Mouse (Mus musculus) naive thymus-derived CD4-positive, alpha-beta T cell, adult 2 months (primary cell): Measurements from ENCODE around the gene Igfals.

ENCODE experiments used
- DNase-seq: peaks from one replicate; pipeline ENCODE4 v3.0.0-alpha.2; 2011; ENCODE audit warnings: low read depth

Gene Igfals

GRCm38 (mm10) chr17:24894061-24894994, 28.5 kb downstream of the Igfals start:
- DNase-seq, result no peak

DNA sequence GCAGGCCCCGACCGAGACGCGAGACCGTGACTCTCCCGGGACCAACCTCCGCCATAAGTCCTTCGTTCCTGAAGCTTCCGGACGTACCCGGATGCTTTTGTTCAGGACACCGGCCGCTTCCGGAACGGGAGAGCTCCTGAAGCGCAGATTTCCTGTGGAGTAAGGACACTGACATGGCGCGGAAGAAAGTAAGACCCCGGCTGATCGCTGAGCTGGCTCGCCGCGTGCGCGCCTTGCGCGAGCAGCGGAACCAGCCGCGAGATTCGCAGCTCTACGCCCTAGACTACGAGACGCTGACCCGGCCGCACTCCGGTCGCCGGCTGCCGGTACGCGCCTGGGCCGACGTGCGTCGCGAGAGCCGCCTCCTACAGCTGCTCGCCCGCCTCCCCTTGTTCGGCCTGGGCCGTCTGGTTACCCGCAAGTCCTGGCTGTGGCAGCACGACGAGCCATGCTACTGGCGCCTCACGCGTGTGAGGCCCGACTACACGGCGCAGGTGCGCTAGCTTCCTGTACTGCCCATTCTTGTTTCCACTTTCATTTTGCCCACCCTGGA, 29.3 kb downstream of the Igfals start, which contains the start of the genes Eme2 and Mrps34:
Gene Eme2 (minus strand): TSS at position 93 of the 553 bp plus-strand sequence.
Gene Mrps34 (plus strand): TSS at position 122 of the 553 bp plus-strand sequence.
- peak; percentile 82 for DNase-seq

- no peak for DNase-seq
Observed at GRCm38 (mm10) chr17:24895571-24896240, 29.9 kb downstream of the Igfals start.

- DNase-seq, result peak; percentile 75
Observed at GRCm38 (mm10) chr17:24896241-24896992, 30.6 kb downstream of the Igfals start, which contains the start of gene Nme3. Gene Nme3 (plus strand): TSS chr17:24896500.

GRCm38 (mm10) chr17:24896993-24897269, 31.1 kb downstream of the Igfals start:
- DNase-seq, result no peak

GRCm38 (mm10) chr17:24897600-24897999, 31.8 kb downstream of the Igfals start:
- no peak for DNase-seq

- no peak for DNase-seq
Observed at GRCm38 (mm10) chr17:24898041-24898854, 32.5 kb downstream of the Igfals start.

DNA sequence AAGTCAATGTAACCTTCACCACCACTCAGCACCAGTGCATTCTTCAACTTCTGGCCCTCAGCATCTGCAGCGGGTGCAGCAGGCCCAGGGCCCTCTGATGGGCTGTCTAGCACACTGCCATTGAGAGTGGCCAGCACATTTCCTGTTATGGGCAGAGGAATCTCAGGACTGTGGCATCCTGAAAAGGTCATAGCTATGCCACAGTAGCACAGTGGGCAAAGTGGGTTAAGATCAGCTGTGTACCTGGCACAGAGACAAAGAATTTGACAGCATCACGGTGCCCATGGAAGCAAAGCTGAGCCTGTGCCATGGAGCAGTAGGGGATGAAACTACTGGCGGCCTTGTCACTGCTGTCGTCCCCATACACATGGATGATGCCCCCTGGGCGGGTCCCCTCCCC, 33.4 kb downstream of the Igfals start:
- DNase-seq, result no peak

GRCm38 (mm10) chr17:24900014-24900413, 34.2 kb downstream of the Igfals start:
- DNase-seq, result no peak

- DNase-seq, result no peak
Observed at GRCm38 (mm10) chr17:24902124-24902523, 36.3 kb downstream of the Igfals start.

GRCm38 (mm10) chr17:24902671-24903474, 37.1 kb downstream of the Igfals start:
- no peak for DNase-seq

DNA sequence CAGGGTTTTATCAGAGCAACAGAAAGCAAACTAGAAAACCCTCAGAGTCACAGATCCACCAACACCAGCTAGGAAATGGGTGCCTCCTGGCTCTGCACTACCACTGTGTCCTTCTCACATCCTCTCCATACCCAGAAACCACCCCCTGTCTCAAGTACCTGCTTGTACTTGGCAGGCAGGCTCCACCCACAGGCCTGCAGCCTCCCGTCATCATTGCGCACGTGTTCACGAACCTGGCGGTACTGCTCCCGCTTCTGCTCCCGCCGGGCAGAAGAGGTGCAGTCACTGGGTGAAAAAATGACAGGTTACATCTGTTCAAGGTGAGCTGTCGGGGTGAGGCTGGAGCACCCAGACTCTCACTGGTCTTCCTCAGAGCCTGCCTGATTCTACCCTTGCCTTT, 38.0 kb downstream of the Igfals start:
- no peak for DNase-seq

DNA sequence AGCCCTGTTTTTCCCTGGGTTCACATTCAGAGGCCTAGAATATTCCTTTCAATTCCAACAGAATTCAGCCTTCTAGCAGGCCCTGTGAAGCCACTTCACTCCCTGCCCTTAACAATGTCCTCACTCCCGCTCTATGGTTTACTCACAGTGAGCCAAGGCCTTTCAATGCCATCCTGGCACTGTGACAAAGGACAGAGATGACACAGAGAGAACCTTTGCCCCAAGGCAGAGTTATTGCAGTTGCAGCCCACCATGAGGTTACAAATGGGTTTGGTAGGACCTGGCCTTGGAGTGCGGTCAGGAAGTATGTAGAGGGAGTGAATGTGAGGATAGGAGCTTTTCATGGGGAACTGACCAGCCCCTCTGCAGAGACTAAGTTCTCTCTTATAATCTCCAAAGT, 41.8 kb downstream of the Igfals start:
- DNase-seq, result no peak

GRCm38 (mm10) chr17:24913984-24914383, 48.2 kb downstream of the Igfals start:
- no peak for DNase-seq

- no peak for DNase-seq
Observed at GRCm38 (mm10) chr17:24923246-24923645, 57.4 kb downstream of the Igfals start.

DNA sequence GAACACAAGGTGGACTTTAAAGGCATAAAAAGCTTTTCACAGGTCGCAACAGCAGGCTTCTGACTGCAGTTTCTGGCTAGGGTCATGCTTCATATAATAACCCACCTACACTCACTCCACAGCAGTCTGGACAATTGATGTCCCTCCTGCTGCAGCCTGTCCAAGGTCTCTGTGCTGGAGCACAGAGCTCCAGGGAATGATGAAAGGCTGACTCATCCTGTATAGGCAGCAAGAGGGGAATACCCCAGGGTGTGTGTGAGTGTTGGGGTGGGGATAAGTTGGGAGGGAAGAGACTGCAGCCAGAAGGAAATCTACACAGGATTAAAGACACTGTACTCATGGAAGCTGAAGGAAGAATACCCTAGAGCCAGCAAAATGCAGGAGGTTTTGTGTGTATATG, 63.7 kb downstream of the Igfals start:
- DNase-seq, result no peak
